Mouse (Mus musculus) neural tube, embryonic 12.5 days (tissue): Measurements from ENCODE around the gene Mettl17. TPM values are rescaled to one million over a fixed set of nuclear protein-coding genes. Genes with fewer than 3 reads are reported as not detected.
A peak's percentile ranks its signal among the peaks of the same experiment; 100 is the strongest.
"Not testable (repeated sequence)": the region's sequence is repeated elsewhere in the genome, so short reads cannot be mapped to it uniquely, and the experiment has no call there.

Experiments used
- ATAC-seq: fragments of 200-750 bp; cut with Nextera tagmentation; 2 replicates; pipeline ENCODE4 v1.8.0; 2017; ENCODE audit warnings: low read depth, mild to moderate bottlenecking, moderate TSS enrichment, moderate library complexity; ENCODE audit not compliant: low FRiP score
- H3K27ac ChIP-seq: fragments of 300-500 bp; sonication (generic); 2 replicates; pipeline ENCODE4 v1.5.1; 2016
- H3K27me3 ChIP-seq: fragments of 300-500 bp; sonication (generic); replicated peaks from 2 replicates; pipeline ENCODE4 v1.6.1; 2016; ENCODE audit warnings: mild to moderate bottlenecking
- H3K36me3 ChIP-seq: fragments of 300-500 bp; sonication (generic); 2 replicates; pipeline ENCODE4 v1.6.1; 2016; ENCODE audit warnings: mild to moderate bottlenecking
- H3K4me1 ChIP-seq: fragments of 300-500 bp; sonication (generic); 2 replicates; pipeline ENCODE4 v1.6.1; 2016
- H3K4me2 ChIP-seq: fragments of 300-500 bp; sonication (generic); replicated peaks from 2 replicates; pipeline ENCODE4 v1.6.1; 2016; ENCODE audit warnings: mild to moderate bottlenecking
- H3K4me3 ChIP-seq: fragments of 300-500 bp; sonication (generic); 2 replicates; pipeline ENCODE4 v1.5.1; 2016
- H3K9ac ChIP-seq: fragments of 300-500 bp; sonication (generic); 2 replicates; pipeline ENCODE4 v1.6.1; 2016; ENCODE audit warnings: mild to moderate bottlenecking
- H3K9me3 ChIP-seq: fragments of 300-500 bp; sonication (generic); 2 replicates; pipeline ENCODE4 v1.6.1; 2016; ENCODE audit warnings: mild to moderate bottlenecking
- WGBS: fragments of 180-500 bp; shearing (Covaris S2); methylation state at CpG from one replicate; pipeline ENCODE4 v1.1.7; 2016; 5-methylcytosine and 5-hydroxymethylcytosine counted together
- polyA plus RNA-seq: library from polyadenylated mRNA; unstranded; fragments of >200 nt; fragmentation: Nextera tagmentation; extraction: Ambion mirVana; gene quantifications from 2 replicates; pipeline ENCODE4 v1.2.1, GENCODE M21; 2016

The Mettl17 gene
- polyA plus RNA-seq, 1 experiment from 2014 or later, result 64.4 TPM

DNA sequence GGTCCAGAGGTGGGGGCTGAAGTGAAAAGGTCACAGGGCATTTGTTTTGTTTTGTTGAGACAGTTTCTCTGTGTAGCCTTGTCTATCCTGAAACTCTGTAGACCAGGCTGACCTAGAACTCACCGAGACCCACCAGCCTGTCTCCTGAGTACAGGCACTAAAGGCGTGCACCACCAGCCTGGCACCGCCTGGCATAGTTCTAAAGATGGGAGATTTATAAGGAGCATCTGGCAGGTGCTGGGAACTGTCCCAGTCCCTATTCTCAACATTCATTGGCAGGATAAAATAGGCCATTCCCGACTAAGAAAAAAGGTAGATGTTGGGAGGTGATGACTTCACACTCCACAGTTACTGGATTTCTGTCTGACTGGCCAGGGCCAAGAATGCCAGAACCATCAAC, 34.3 kb downstream of the Mettl17 start:
- WGBS, result 89% methylated on average over 4 of the region's 4 CpGs
- H3K4me1 ChIP-seq, result peaks cover 5% of the 10 kb centered on the region
- no peak overlapping the region for H3K9ac ChIP-seq
- H3K36me3 ChIP-seq, result no peaks in the 10 kb centered on the region
- no peak overlapping the region for H3K4me2 ChIP-seq
- no peaks in the 10 kb centered on the region for H3K27me3 ChIP-seq
- no peak for ATAC-seq
- no peak overlapping the region for H3K4me3 ChIP-seq
- no peak overlapping the region for H3K27ac ChIP-seq
- no peaks in the 10 kb centered on the region for H3K9me3 ChIP-seq

DNA sequence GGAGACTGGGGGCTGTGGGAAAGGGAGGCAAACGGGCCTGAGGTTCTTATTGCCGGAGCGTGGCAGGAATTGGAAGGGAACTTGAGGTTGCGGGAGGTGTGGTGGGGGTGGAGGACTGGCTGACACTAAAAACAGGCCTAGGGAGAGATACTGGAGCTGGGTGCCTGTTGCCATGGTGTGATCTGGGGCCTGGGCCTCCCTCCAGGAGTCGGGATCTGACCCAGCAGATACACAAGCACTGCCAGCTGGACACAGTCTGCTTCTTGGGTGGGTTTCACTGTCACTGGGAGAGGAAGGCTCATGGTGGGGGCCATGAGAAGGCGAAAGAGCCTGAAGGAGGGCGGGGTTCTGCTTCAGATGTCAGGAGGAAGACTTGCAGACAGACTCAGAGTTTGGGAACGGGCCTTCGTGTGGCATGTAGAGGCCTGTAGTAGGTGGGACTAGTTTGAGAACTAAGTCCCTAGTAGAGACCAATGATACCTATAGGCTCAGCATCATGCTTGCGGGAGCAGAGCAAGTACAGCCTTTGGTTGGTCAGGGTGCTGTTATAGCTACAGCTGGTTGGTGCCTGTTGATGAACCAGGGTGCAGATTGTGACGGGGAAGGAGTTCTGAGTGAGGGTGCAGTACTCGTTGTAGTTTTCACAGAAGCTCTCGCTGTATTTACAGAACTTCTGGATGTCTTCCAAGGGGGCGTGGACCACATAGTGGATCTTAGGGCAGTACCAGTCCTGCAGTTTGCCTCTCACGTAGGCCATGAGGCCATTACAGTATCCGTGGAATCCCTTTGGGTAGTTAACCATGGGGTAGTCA, 37.3 kb downstream of the Mettl17 start:
- Histone ChIP-seq H3K9ac (no peak overlapping the region), H3K27me3 (no peaks in the 10 kb centered on the region), H3K9me3 (no peaks in the 10 kb centered on the region), H3K36me3 (no peaks in the 10 kb centered on the region), H3K27ac (no peak overlapping the region), H3K4me2 (no peak overlapping the region), H3K4me1 (no peaks in the 10 kb centered on the region), H3K4me3 (no peak overlapping the region)
- no peak for ATAC-seq
- 90% methylated on average over 16 of the region's 16 CpGs for WGBS

- H3K36me3 ChIP-seq, result no peaks in the 10 kb centered on the region
- H3K9ac ChIP-seq, result no peak within 1 kb of the TSS
- H3K27me3 ChIP-seq, result no peaks in the 10 kb centered on the region
- ATAC-seq, result no peak
- H3K9me3 ChIP-seq, result no peaks in the 10 kb centered on the region
- H3K4me1 ChIP-seq, result no peaks in the 10 kb centered on the region
- WGBS, result 88% methylated on average over 7 of the region's 7 CpGs
- H3K27ac ChIP-seq, result no peak within 1 kb of the TSS
- H3K4me2 ChIP-seq, result no peak within 1 kb of the TSS
- H3K4me3 ChIP-seq, result no peak within 1 kb of the TSS
Measured at GRCm38 (mm10) chr14:51922571-51922865, 37.9 kb downstream of the Mettl17 start, which contains the start of gene Rnase13. Rnase13 (minus strand) TSS chr14:51922773.

DNA sequence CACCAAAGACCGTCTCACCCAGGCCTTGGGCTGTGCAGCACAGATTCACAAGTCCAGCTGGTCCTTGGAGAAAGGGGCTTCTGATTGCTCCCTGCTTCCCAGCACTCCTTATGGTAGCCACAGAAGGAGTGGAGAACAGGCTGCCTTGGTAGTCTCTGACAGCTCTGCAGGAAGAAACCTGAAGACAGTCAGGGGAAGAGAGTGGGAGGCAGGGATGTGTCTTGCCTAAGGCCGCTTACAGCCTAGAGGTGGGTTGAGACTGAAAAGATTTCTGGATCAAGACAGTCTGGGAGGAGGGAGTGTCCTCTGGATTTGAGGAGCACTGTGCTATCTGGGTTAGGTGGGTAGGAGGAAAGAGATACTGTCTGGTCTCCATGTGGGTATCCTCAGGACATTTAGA, 38.3 kb downstream of the Mettl17 start:
- 85% methylated on average over 2 of the region's 2 CpGs for WGBS
- H3K27ac ChIP-seq, result no peak overlapping the region
- H3K36me3 ChIP-seq, result no peaks in the 10 kb centered on the region
- H3K9me3 ChIP-seq, result no peaks in the 10 kb centered on the region
- H3K4me2 ChIP-seq, result no peak overlapping the region
- no peaks in the 10 kb centered on the region for H3K4me1 ChIP-seq
- H3K27me3 ChIP-seq, result no peaks in the 10 kb centered on the region
- H3K9ac ChIP-seq, result no peak overlapping the region
- ATAC-seq, result no peak
- H3K4me3 ChIP-seq, result no peak overlapping the region

DNA sequence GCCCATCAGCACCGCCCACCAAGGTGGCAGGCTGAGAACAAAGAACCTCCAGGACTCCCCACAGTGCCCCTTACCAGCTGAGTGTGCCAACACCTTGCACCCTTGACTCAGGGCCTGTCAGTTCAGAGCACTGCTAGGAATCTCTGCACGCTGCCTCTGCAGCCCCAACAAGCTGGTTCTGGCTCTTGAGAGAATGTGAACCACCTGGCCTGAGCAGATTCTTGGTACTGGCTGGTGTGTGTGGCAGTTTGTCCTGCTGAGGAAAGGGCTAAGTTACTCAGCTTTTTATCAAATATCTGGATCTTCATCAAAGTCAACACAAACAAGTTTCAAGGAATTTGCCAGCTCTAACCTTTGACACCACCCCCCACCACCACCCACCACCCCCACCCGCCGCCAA, 38.9 kb downstream of the Mettl17 start:
- ATAC-seq, result no peak
- H3K4me1 ChIP-seq, result no peaks in the 10 kb centered on the region
- H3K4me2 ChIP-seq, result no peak overlapping the region
- no peak overlapping the region for H3K9ac ChIP-seq
- no peak overlapping the region for H3K27ac ChIP-seq
- H3K4me3 ChIP-seq, result no peak overlapping the region
- H3K36me3 ChIP-seq, result no peaks in the 10 kb centered on the region
- no peaks in the 10 kb centered on the region for H3K27me3 ChIP-seq
- no peaks in the 10 kb centered on the region for H3K9me3 ChIP-seq
- 86% methylated on average over 4 of the region's 4 CpGs for WGBS

GRCm38 (mm10) chr14:51926930-51927329, 42.3 kb downstream of the Mettl17 start:
- 94% methylated on average over 11 of the region's 11 CpGs for WGBS
- not testable (repeated sequence) for H3K36me3 ChIP-seq, ATAC-seq, H3K9ac ChIP-seq, H3K9me3 ChIP-seq, H3K4me2 ChIP-seq, H3K27ac ChIP-seq, H3K27me3 ChIP-seq, H3K4me1 ChIP-seq, H3K4me3 ChIP-seq

DNA sequence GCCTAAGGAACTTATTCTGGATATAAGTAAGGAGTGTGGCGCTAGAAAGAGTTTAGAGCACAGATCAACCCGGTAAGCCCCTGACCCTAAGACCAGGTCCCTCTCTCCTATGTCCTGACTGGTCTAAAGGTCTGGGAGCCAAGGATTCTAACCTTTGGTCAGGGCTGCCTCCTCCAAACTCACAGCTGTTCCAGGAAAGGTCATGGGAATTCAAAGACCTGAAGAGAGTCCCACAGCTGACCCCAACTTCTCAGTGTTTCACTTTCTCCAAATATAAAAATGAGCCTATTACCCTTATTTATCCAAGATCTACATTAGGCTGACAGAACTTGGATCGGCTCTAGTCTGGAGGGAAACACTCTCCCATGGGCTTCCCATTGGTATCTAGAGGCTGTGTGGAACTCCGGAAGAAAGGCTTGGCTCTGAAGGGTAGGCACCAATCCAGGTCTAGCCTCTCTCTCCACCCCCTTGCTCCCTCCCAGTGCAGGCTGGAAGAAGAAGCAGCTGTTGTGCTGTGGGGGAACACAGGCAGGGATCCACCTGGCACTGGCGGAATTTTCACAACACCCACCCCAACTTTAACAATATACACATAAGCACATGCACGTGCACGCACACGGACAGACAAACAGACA, 44.8 kb downstream of the Mettl17 start:
- H3K9me3 ChIP-seq, result no peaks in the 10 kb centered on the region
- no peak for ATAC-seq
- H3K36me3 ChIP-seq, result no peaks in the 10 kb centered on the region
- 0 out of 2 replicates have a peak, but pooled peaks cover 4% of the 10 kb centered on the region for H3K27me3 ChIP-seq
- WGBS, result 86% methylated on average over 8 of the region's 8 CpGs
- no peak overlapping the region for H3K9ac ChIP-seq
- H3K4me3 ChIP-seq, result no peak overlapping the region
- no peaks in the 10 kb centered on the region for H3K4me1 ChIP-seq
- H3K4me2 ChIP-seq, result no peak overlapping the region
- no peak overlapping the region for H3K27ac ChIP-seq

DNA sequence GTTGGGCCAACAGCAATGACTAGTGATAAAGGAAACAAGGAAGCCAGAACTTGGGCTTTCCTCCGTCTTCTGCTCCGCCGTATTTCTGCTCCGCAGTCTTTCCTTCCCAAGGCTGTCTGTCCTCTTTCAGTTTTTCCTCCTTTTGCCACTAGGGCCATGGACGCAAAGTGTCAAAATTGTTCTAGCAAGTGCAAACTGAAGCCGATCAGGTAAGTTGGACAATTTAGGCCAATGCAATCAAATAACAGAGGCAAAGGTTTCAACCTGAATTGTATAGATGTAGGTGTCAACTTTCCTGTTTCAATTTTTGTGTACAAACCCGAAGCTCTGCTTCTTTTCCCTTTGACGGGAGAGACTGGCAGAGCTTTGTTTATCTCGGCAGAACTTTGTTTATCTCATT, 45.3 kb downstream of the Mettl17 start:
- no peaks in the 10 kb centered on the region for H3K9me3 ChIP-seq
- H3K9ac ChIP-seq, result no peak overlapping the region
- H3K36me3 ChIP-seq, result no peaks in the 10 kb centered on the region
- ATAC-seq, result no peak
- WGBS, result 77% methylated on average over 9 of the region's 9 CpGs
- no peaks in the 10 kb centered on the region for H3K4me1 ChIP-seq
- H3K4me3 ChIP-seq, result no peak overlapping the region
- no peak overlapping the region for H3K27ac ChIP-seq
- no peak overlapping the region for H3K4me2 ChIP-seq
- H3K27me3 ChIP-seq, result 0 out of 2 replicates have a peak, but pooled peaks cover 4% of the 10 kb centered on the region

GRCm38 (mm10) chr14:51930824-51931223, 46.2 kb downstream of the Mettl17 start:
- Histone ChIP-seq H3K27me3 (0 out of 2 replicates have a peak, but pooled peaks cover 4% of the 10 kb centered on the region), H3K27ac (no peak overlapping the region), H3K4me2 (no peak overlapping the region), H3K4me3 (no peak overlapping the region), H3K9ac (no peak overlapping the region), H3K4me1 (no peaks in the 10 kb centered on the region), H3K9me3 (no peaks in the 10 kb centered on the region; the same call in 1 of the 2 replicates), H3K36me3 (no peaks in the 10 kb centered on the region)
- 38% methylated on average over 5 of the region's 5 CpGs for WGBS
- ATAC-seq, result peak; percentile 63

- H3K27me3 ChIP-seq, result 0 out of 2 replicates have a peak, but pooled peaks cover 4% of the 10 kb centered on the region
- no peaks in the 10 kb centered on the region; the same call in 1 of the 2 replicates for H3K9me3 ChIP-seq
- no peak for ATAC-seq
- no peak overlapping the region for H3K27ac ChIP-seq
- no peaks in the 10 kb centered on the region for H3K4me1 ChIP-seq
- H3K4me2 ChIP-seq, result no peak overlapping the region
- no peaks in the 10 kb centered on the region for H3K36me3 ChIP-seq
- H3K9ac ChIP-seq, result no peak overlapping the region
- 82% methylated on average over 10 of the region's 10 CpGs for WGBS
- no peak overlapping the region for H3K4me3 ChIP-seq
Measured at GRCm38 (mm10) chr14:51932092-51933020, 47.7 kb downstream of the Mettl17 start.

- no peak overlapping the region for H3K4me2 ChIP-seq
- no peak for ATAC-seq
- 93% methylated on average over 9 of the region's 9 CpGs for WGBS
Measured at GRCm38 (mm10) chr14:51939005-51939404, 54.4 kb downstream of the Mettl17 start.

More at GRCm38 (mm10) chr14:51939005-51939404, 54.4 kb downstream of the Mettl17 start:
- H3K27me3 ChIP-seq, result no peaks in the 10 kb centered on the region
- no peaks in the 10 kb centered on the region for H3K36me3 ChIP-seq
- no peaks in the 10 kb centered on the region; the same call in 1 of the 2 replicates for H3K9me3 ChIP-seq
- no peak overlapping the region for H3K4me3 ChIP-seq
- H3K4me1 ChIP-seq, result peaks cover 6% of the 10 kb centered on the region; the same call in 1 of the 2 replicates
- H3K9ac ChIP-seq, result no peak overlapping the region
- H3K27ac ChIP-seq, result no peak overlapping the region
